Mouse (Mus musculus) heart, embryonic 11.5 days (tissue): ENCODE results near the gene Tmem167b. TPM values are rescaled to one million over a fixed set of nuclear protein-coding genes. Genes with fewer than 3 reads are reported as not detected.

Experiments used
- ATAC-seq: fragments of 200-750 bp; cut with Nextera tagmentation; replicated peaks from 2 replicates; pipeline ENCODE4 v1.8.0; 2017; ENCODE audit warnings: moderate library complexity; ENCODE audit not compliant: insufficient number of reproducible peaks, low FRiP score, low TSS enrichment
- H3K27ac ChIP-seq: fragments of 300-500 bp; sonication (generic); 2 replicates; pipeline ENCODE4 v1.5.1; 2014; ENCODE audit warnings: mild to moderate bottlenecking, low read depth, low read length
- H3K27me3 ChIP-seq: fragments of 300-500 bp; sonication (generic); 2 replicates; pipeline ENCODE4 v1.6.1; 2014; ENCODE audit warnings: mild to moderate bottlenecking, low read length, mixed read lengths; ENCODE audit not compliant: control insufficient read depth, insufficient read depth
- H3K36me3 ChIP-seq: fragments of 300-500 bp; sonication (generic); 2 replicates; pipeline ENCODE4 v1.6.1; 2014; ENCODE audit warnings: mild to moderate bottlenecking, low read length, moderate library complexity, mixed read lengths; ENCODE audit not compliant: control insufficient read depth, insufficient read depth
- H3K4me1 ChIP-seq: fragments of 300-500 bp; sonication (generic); 2 replicates; pipeline ENCODE4 v1.6.1; 2014; ENCODE audit warnings: low read length; ENCODE audit not compliant: control insufficient read depth, insufficient read depth
- H3K4me2 ChIP-seq: fragments of 300-500 bp; sonication (generic); 2 replicates; pipeline ENCODE4 v1.6.1; 2014; ENCODE audit warnings: mild to moderate bottlenecking, moderate library complexity
- H3K4me3 ChIP-seq: fragments of 300-500 bp; sonication (generic); 2 replicates; pipeline ENCODE4 v1.5.1; 2014; ENCODE audit warnings: low read depth, low read length
- H3K9ac ChIP-seq: fragments of 300-500 bp; sonication (generic); 2 replicates; pipeline ENCODE4 v1.6.1; 2014; ENCODE audit warnings: mild to moderate bottlenecking, low read depth, low read length, moderate library complexity
- H3K9me3 ChIP-seq: fragments of 300-500 bp; sonication (generic); replicated peaks from 2 replicates; pipeline ENCODE4 v1.6.1; 2016; ENCODE audit warnings: low read length; ENCODE audit not compliant: control insufficient read depth
- WGBS: fragments of 180-500 bp; shearing (Covaris S2); extraction: QIAGEN DNeasy Blood & Tissue Kit; methylation state at CpG from one replicate; pipeline ENCODE4 v1.1.7; 2014; ENCODE audit not compliant: insufficient replicate concordance; 5-methylcytosine and 5-hydroxymethylcytosine counted together
- polyA plus RNA-seq: library from polyadenylated mRNA; unstranded; fragments of >200 nt; fragmentation: Nextera tagmentation; extraction: Ambion mirVana; gene quantifications from 2 replicates; pipeline ENCODE4 v1.2.1, GENCODE M21; 2014

The Tmem167b gene
- polyA plus RNA-seq, 1 experiment from 2014 or later, result 31.7 TPM

GRCm38 (mm10) chr3:108554587-108555312 lies 7.5 kb downstream of the Tmem167b start:
- ATAC-seq, result peak; percentile 92
- H3K4me3 ChIP-seq, result peak overlapping the region; percentile 90
- peaks cover 12% of the 10 kb centered on the region; the same call in 1 of the 2 replicates for H3K36me3 ChIP-seq
- 17% methylated on average over 22 of the region's 22 CpGs for WGBS
- H3K4me2 ChIP-seq, result peak overlapping the region; percentile 84
- no peaks in the 10 kb centered on the region for H3K9me3 ChIP-seq
- peak overlapping the region; percentile 96 for H3K9ac ChIP-seq
- H3K27me3 ChIP-seq, result no peaks in the 10 kb centered on the region
- peak overlapping the region; percentile 84 for H3K27ac ChIP-seq
- H3K4me1 ChIP-seq, result no peaks in the 10 kb centered on the region

GRCm38 (mm10) chr3:108554111-108554561 lies 8.1 kb downstream of the Tmem167b start:
- WGBS, result under 1% methylated on average over 42 of the region's 42 CpGs
- ATAC-seq, result peak; percentile 43; the same call in 1 of the 2 replicates
- H3K4me2 ChIP-seq, result peak overlapping the region; percentile 84
- no peaks in the 10 kb centered on the region for H3K27me3 ChIP-seq
- no peaks in the 10 kb centered on the region for H3K9me3 ChIP-seq
- peak overlapping the region; percentile 96 for H3K9ac ChIP-seq
- H3K27ac ChIP-seq, result peak overlapping the region; percentile 84
- peak overlapping the region; percentile 90 for H3K4me3 ChIP-seq
- H3K36me3 ChIP-seq, result peaks cover 12% of the 10 kb centered on the region; the same call in 1 of the 2 replicates
- no peaks in the 10 kb centered on the region for H3K4me1 ChIP-seq

- no peak overlapping the region for H3K27ac ChIP-seq
- no peaks in the 10 kb centered on the region for H3K27me3 ChIP-seq
- no peaks in the 10 kb centered on the region for H3K9me3 ChIP-seq
- no peaks in the 10 kb centered on the region for H3K4me1 ChIP-seq
- no peak overlapping the region for H3K4me2 ChIP-seq
- no peak overlapping the region for H3K4me3 ChIP-seq
- ATAC-seq, result no peak
- H3K36me3 ChIP-seq, result no peaks in the 10 kb centered on the region
- 75% methylated on average over 11 of the region's 11 CpGs for WGBS
- H3K9ac ChIP-seq, result no peak overlapping the region
Observed at GRCm38 (mm10) chr3:108542299-108542698, 20.0 kb downstream of the Tmem167b start.

GRCm38 (mm10) chr3:108537303-108537702 lies 25.0 kb downstream of the Tmem167b start:
- ATAC-seq, result no peak; the same call in 1 of the 2 replicates
- Histone ChIP-seq H3K4me2 (peak overlapping the region; percentile 23), H3K27me3 (peaks cover 18% of the 10 kb centered on the region), H3K36me3 (no peaks in the 10 kb centered on the region), H3K27ac (no peak overlapping the region), H3K9ac (no peak overlapping the region), H3K9me3 (no peaks in the 10 kb centered on the region), H3K4me1 (peaks cover 12% of the 10 kb centered on the region; the same call in 1 of the 2 replicates), H3K4me3 (no peak overlapping the region)
- WGBS, result 7% methylated on average over 17 of the region's 17 CpGs

GRCm38 (mm10) chr3:108536517-108537260 lies 25.6 kb downstream of the Tmem167b start, which contains the start of gene 5330417C22Rik:
5330417C22Rik (minus strand) TSS chr3:108536536.
- no peaks in the 10 kb centered on the region for H3K36me3 ChIP-seq
- H3K4me1 ChIP-seq, result peaks cover 12% of the 10 kb centered on the region; the same call in 1 of the 2 replicates
- peak within 1 kb of the TSS; percentile 45 for H3K4me3 ChIP-seq
- H3K9ac ChIP-seq, result no peak within 1 kb of the TSS
- ATAC-seq, result no peak; the same call in 1 of the 2 replicates
- peak within 1 kb of the TSS; percentile 86 for H3K4me2 ChIP-seq
- no peaks in the 10 kb centered on the region for H3K9me3 ChIP-seq
- WGBS, result 2% methylated on average over 33 of the region's 35 CpGs
- H3K27ac ChIP-seq, result no peak within 1 kb of the TSS
- H3K27me3 ChIP-seq, result peaks cover 18% of the 10 kb centered on the region

- Histone ChIP-seq H3K4me1 (peaks cover 12% of the 10 kb centered on the region; the same call in 1 of the 2 replicates), H3K36me3 (no peaks in the 10 kb centered on the region), H3K4me3 (peak overlapping the region; percentile 45), H3K27ac (no peak overlapping the region), H3K9ac (no peak overlapping the region), H3K9me3 (no peaks in the 10 kb centered on the region), H3K27me3 (peaks cover 18% of the 10 kb centered on the region), H3K4me2 (peak overlapping the region; percentile 86)
- ATAC-seq, result no peak
- 7% methylated on average over 15 of the region's 15 CpGs for WGBS
Observed at GRCm38 (mm10) chr3:108535896-108536516, 26.3 kb downstream of the Tmem167b start.

- no peak within 1 kb of the TSS for H3K27ac ChIP-seq
Observed at GRCm38 (mm10) chr3:108533951-108534350, 28.3 kb downstream of the Tmem167b start, which contains the start of gene 1700013F07Rik. 1700013F07Rik (plus strand) TSS chr3:108534150.

More at GRCm38 (mm10) chr3:108533951-108534350, 28.3 kb downstream of the Tmem167b start, which contains the start of gene 1700013F07Rik:
- no peak for ATAC-seq
- no peak within 1 kb of the TSS for H3K4me3 ChIP-seq
- peaks cover 18% of the 10 kb centered on the region for H3K27me3 ChIP-seq
- no peaks in the 10 kb centered on the region for H3K9me3 ChIP-seq
- H3K4me2 ChIP-seq, result no peak within 1 kb of the TSS
- H3K4me1 ChIP-seq, result peaks cover 12% of the 10 kb centered on the region; the same call in 1 of the 2 replicates
- no peak within 1 kb of the TSS for H3K9ac ChIP-seq
- WGBS, result 76% methylated on average over 6 of the region's 6 CpGs
- H3K36me3 ChIP-seq, result no peaks in the 10 kb centered on the region
